In the genomic region with DNA sequence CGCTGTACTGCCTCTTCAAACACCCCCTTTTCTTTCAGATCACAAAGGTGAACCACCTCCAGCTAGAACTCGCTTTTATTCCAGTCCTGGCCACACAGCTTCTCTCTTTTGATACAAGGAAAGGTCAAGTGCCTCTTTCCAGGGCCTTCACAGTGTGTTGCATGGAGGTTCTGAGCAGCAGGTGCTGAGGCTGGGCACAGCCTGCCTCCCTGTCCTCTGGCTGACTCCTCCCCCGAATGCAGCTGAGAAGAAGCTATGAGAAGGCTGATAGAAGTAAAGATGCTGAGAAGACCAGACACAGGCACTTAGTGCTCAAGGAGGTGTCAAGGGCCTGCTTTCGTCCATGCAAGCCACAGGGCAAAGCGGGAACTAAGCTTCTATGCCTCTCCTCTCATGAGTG, we compare ENCODE assay signal across 27 mouse cellular contexts.
DNase-seq lines count a peak whose midpoint lies in the region; ATAC-seq and TF ChIP-seq lines count a peak whose summit lies in the region.
"Had no signal": no experiment of that assay in that cellular context is flagged by ENCODE, and none has a peak within 500 bp of the region (broad histone marks: within the 10 kb centered on the region; RNA-seq: fewer than 3 reads in every experiment).

No protein-coding gene starts in this region.

- in situ Hi-C loops in ES-E14 (cut with MboI; ENCODE audit: low sequenced_read_pairs in 2 of 2, unreplicated experiment in 2 of 2): no loop called here

- peak overlapping the region; percentile 66; the same call in 1 of the 2 replicates for H3K27ac ChIP-seq in forebrain, embryonic 10.5 days
- no peak overlapping the region for H3K27ac ChIP-seq in forebrain, embryonic 11.5 days (ENCODE audit: low read depth, low read length)
- H3K27ac ChIP-seq in midbrain, embryonic 10.5 days (replicated peaks): 0 out of 2 replicates have a peak overlapping the region, but pooled peaks have one; percentile 33
- no peak overlapping the region for H3K27ac ChIP-seq in midbrain, embryonic 16.5 days (ENCODE audit: low read length)
- peak overlapping the region; percentile 77; the same call in 1 of the 2 replicates for H3K27ac ChIP-seq in ES-E14 (ENCODE audit: insufficient read depth, low read depth, low read length, poor library complexity, severe bottlenecking)
- H3K27ac ChIP-seq: embryonic facial prominence, embryonic 13.5 days; embryonic facial prominence, embryonic 15.5 days; forebrain, embryonic 12.5 days had no signal

- no peak overlapping the region for H3K4me3 ChIP-seq in forebrain, embryonic 10.5 days
- no peak overlapping the region for H3K4me3 ChIP-seq in forebrain, embryonic 11.5 days (ENCODE audit: low read depth, low read length)
- no peak overlapping the region for H3K4me3 ChIP-seq in midbrain, embryonic 10.5 days
- H3K4me3 ChIP-seq in midbrain, embryonic 16.5 days (ENCODE audit: low read depth, low read length): no peak overlapping the region
- no peak overlapping the region for H3K4me3 ChIP-seq in ES-E14 (ENCODE audit: insufficient read depth in 1 of 2, low read depth in 1 of 2, low read length in 2 of 2, poor library complexity in 1 of 2, severe bottlenecking in 1 of 2)
- H3K4me3 ChIP-seq: embryonic facial prominence, embryonic 13.5 days; embryonic facial prominence, embryonic 15.5 days; erythroblast, embryonic 14.5 days; forebrain, embryonic 12.5 days had no signal

- H3K36me3 ChIP-seq in forebrain, embryonic 10.5 days (replicated peaks): no peaks in the 10 kb centered on the region
- no peaks in the 10 kb centered on the region for H3K36me3 ChIP-seq in forebrain, embryonic 11.5 days (ENCODE audit: control insufficient read depth, insufficient read depth, low read length)
- no peaks in the 10 kb centered on the region for H3K36me3 ChIP-seq in midbrain, embryonic 10.5 days
- no peaks in the 10 kb centered on the region for H3K36me3 ChIP-seq in midbrain, embryonic 16.5 days (ENCODE audit: control insufficient read depth, insufficient read depth, low read length)
- H3K36me3 ChIP-seq in ES-E14 (ENCODE audit: control insufficient read depth, insufficient read depth, low read length, poor library complexity, severe bottlenecking): no peaks in the 10 kb centered on the region
- H3K36me3 ChIP-seq: embryonic facial prominence, embryonic 13.5 days; embryonic facial prominence, embryonic 15.5 days; forebrain, embryonic 12.5 days had no signal

- H3K9me3 ChIP-seq in forebrain, embryonic 10.5 days: peaks cover 5% of the 10 kb centered on the region; the same call in 1 of the 2 replicates
- no peaks in the 10 kb centered on the region for H3K9me3 ChIP-seq in forebrain, embryonic 11.5 days (ENCODE audit: control insufficient read depth, low read length)
- no peaks in the 10 kb centered on the region for H3K9me3 ChIP-seq in midbrain, embryonic 10.5 days (replicated peaks)
- H3K9me3 ChIP-seq in midbrain, embryonic 16.5 days (replicated peaks; ENCODE audit: control insufficient read depth, low read length, poor library complexity, severe bottlenecking): no peaks in the 10 kb centered on the region; the same call in 1 of the 2 replicates
- H3K9me3 ChIP-seq in ES-E14 (ENCODE audit: control insufficient read depth, insufficient read depth, low read depth, low read length): no peaks in the 10 kb centered on the region
- H3K9me3 ChIP-seq: embryonic facial prominence, embryonic 13.5 days; embryonic facial prominence, embryonic 15.5 days; forebrain, embryonic 12.5 days had no signal

- no peak overlapping the region for H3K4me2 ChIP-seq in forebrain, embryonic 11.5 days (ENCODE audit: low read depth, low read length, severe bottlenecking)
- no peak overlapping the region for H3K4me2 ChIP-seq in midbrain, embryonic 16.5 days (ENCODE audit: low read length)
- H3K4me2 ChIP-seq: embryonic facial prominence, embryonic 13.5 days; embryonic facial prominence, embryonic 15.5 days; forebrain, embryonic 12.5 days had no signal

- no peak for ATAC-seq in forebrain, embryonic 11.5 days (replicated peaks; ENCODE audit: low FRiP score)
- no peak for ATAC-seq in midbrain, embryonic 16.5 days
- no peak for ATAC-seq in megakaryocyte, adult 5-6 weeks (ENCODE audit: poor library complexity, severe bottlenecking)
- ATAC-seq: CD4-positive, CD25-positive, alpha-beta regulatory T cell, adult 4 months; forebrain, embryonic 14.5 days; forebrain, embryonic 16.5 days had no signal

- no peak for DNase-seq in forebrain, embryonic 10.5 days (ENCODE audit: extremely low spot score, low spot score)
- DNase-seq in forebrain, embryonic 11.5 days (ENCODE audit: low spot score): no peak
- no peak for DNase-seq in midbrain, embryonic 10.5 days (ENCODE audit: low spot score)
- DNase-seq in ES-E14 (ENCODE audit: low read depth, low spot score): no peak
- DNase-seq in ZHBTc4 (ENCODE audit: low read depth, low spot score): peak; percentile 37
- DNase-seq in frontal cortex, postnatal 25 days (ENCODE audit: low spot score in 2 of 2): no peak
- DNase-seq: adrenal gland, adult 2 months; adrenal gland, postnatal 10 days; adrenal gland, postnatal 25 days; B cell, adult 2 months; cerebellum, adult 11 months; cerebellum, adult 18-20 months; cerebellum, adult 8-10 months; cerebellum, adult 9-11 months; cerebellum, postnatal 14 days; cerebellum, postnatal 36 days; embryo, embryonic 11 days had no signal

- H3K27me3 ChIP-seq in forebrain, embryonic 10.5 days (ENCODE audit: poor library complexity, severe bottlenecking): no peaks in the 10 kb centered on the region
- H3K27me3 ChIP-seq in forebrain, embryonic 11.5 days (ENCODE audit: control insufficient read depth, insufficient read depth, low read length): no peaks in the 10 kb centered on the region
- H3K27me3 ChIP-seq in midbrain, embryonic 10.5 days (ENCODE audit: low read depth, poor library complexity, severe bottlenecking): no peaks in the 10 kb centered on the region
- no peaks in the 10 kb centered on the region for H3K27me3 ChIP-seq in midbrain, embryonic 16.5 days (ENCODE audit: control insufficient read depth, insufficient read depth, low read depth, low read length)
- H3K27me3 ChIP-seq: CH12.LX; embryonic facial prominence, embryonic 13.5 days; embryonic facial prominence, embryonic 15.5 days; forebrain, embryonic 12.5 days had no signal

- H3K9ac ChIP-seq in forebrain, embryonic 11.5 days (ENCODE audit: low read length): no peak overlapping the region
- no peak overlapping the region for H3K9ac ChIP-seq in midbrain, embryonic 16.5 days (ENCODE audit: low read depth, low read length)
- no peak overlapping the region for H3K9ac ChIP-seq in ES-E14 (ENCODE audit: insufficient read depth, low read depth, low read length, poor library complexity, severe bottlenecking)
- H3K9ac ChIP-seq: embryonic facial prominence, embryonic 13.5 days; embryonic facial prominence, embryonic 15.5 days; forebrain, embryonic 12.5 days had no signal

- WGBS in forebrain, embryonic 10.5 days: 81% methylated on average over 5 of the region's 5 CpGs
- 76% methylated on average over 5 of the region's 5 CpGs for WGBS in forebrain, embryonic 11.5 days
- 85% methylated on average over 5 of the region's 5 CpGs for WGBS in midbrain, embryonic 10.5 days
- WGBS in midbrain, embryonic 16.5 days: 74% methylated on average over 5 of the region's 5 CpGs

- peaks cover 41% of the 10 kb centered on the region for H3K4me1 ChIP-seq in forebrain, embryonic 10.5 days
- peaks cover 6% of the 10 kb centered on the region; the same call in 1 of the 2 replicates for H3K4me1 ChIP-seq in forebrain, embryonic 11.5 days (replicated peaks; ENCODE audit: control insufficient read depth, insufficient read depth, low read length)
- peaks cover 31% of the 10 kb centered on the region for H3K4me1 ChIP-seq in midbrain, embryonic 10.5 days
- peaks cover 13% of the 10 kb centered on the region; the same call in 1 of the 2 replicates for H3K4me1 ChIP-seq in midbrain, embryonic 16.5 days (ENCODE audit: control insufficient read depth, insufficient read depth, low read length)
- peaks cover 0 to 25% of the 10 kb centered on the region in 2 experiments; a peak in 3 of 4 replicates for H3K4me1 ChIP-seq in ES-E14 (ENCODE audit: control insufficient read depth in 2 of 2, insufficient read depth in 2 of 2, low read length in 2 of 2, poor library complexity in 1 of 2)
- H3K4me1 ChIP-seq: embryonic facial prominence, embryonic 13.5 days; embryonic facial prominence, embryonic 15.5 days had no signal

TF ChIP-seq in ES-E14, 5 proteins besides CTCF, POLR2A, EP300 and RAD21:
- TF ChIP-seq MAFK (IDR thresholded peaks at IDR 0.05; ENCODE audit: insufficient read depth, low read depth, low read length): no peak
- no peak for TF ChIP-seq HCFC1 (IDR thresholded peaks at IDR 0.05; ENCODE audit: borderline replicate concordance, insufficient read depth, low read length)
- no peak for TF ChIP-seq ZNF384 (IDR thresholded peaks at IDR 0.05; ENCODE audit: low read depth, low read length)
TF ChIP-seq in ES-E14: peak in this region for 0.

Comparison
In these comparisons a context has a peak if more than half of its experiments do, and no peak if none do; other contexts are left out.
1. H3K27ac ChIP-seq: peak in forebrain, embryonic 10.5 days (single experiment), midbrain, embryonic 10.5 days (single experiment) and ES-E14 (single experiment); none in forebrain, embryonic 11.5 days (single experiment) and midbrain, embryonic 16.5 days (single experiment).